Mouse (Mus musculus): Measurements from ENCODE around the gene Pik3c2a. TPM values are rescaled to one million over a fixed set of nuclear protein-coding genes. Genes with fewer than 3 reads are reported as not detected.

Gene Pik3c2a
- total and polyA plus RNA-seq, 3 experiments, result 2.6 to 3.9 TPM; not detected in 1

GRCm38 (mm10) chr7:116301144-116301543 is 142.1 kb downstream of the Pik3c2a start:
- Histone ChIP-seq H3K4me1 (ENCODE audit: control insufficient read depth in 1 of 2, insufficient read depth in 2 of 2, low read length in 2 of 2) (no peaks in the 10 kb centered on the region), H3K27ac (ENCODE audit: control insufficient read depth, low read depth, low read length) (no peak overlapping the region), H3K9me3 (replicated peaks; ENCODE audit: insufficient read depth, low read length) (no peaks in the 10 kb centered on the region), H3K27me3 (ENCODE audit: control insufficient read depth in 1 of 2, insufficient read depth in 2 of 2, low read length in 2 of 2) (no peaks in the 10 kb centered on the region), H3K36me3 (ENCODE audit: control insufficient read depth in 1 of 2, insufficient read depth in 2 of 2, low read length in 2 of 2) (no peaks in the 10 kb centered on the region), H3K4me3 (ENCODE audit: control insufficient read depth in 1 of 2, insufficient read depth in 1 of 2, low read depth in 2 of 2, low read length in 2 of 2) (no peak overlapping the region), H3K79me2 (ENCODE audit: control insufficient read depth, insufficient read depth, low read length, poor library complexity) (no peaks in the 10 kb centered on the region), H3K9ac (ENCODE audit: control insufficient read depth, low read depth, low read length, poor library complexity, severe bottlenecking) (no peak overlapping the region)
- DNase-seq (ENCODE audit: low read depth, low spot score), result no peak
- TF ChIP-seq GATA1 (IDR thresholded peaks at IDR 0.05; ENCODE audit: low read depth, low read length), result no peak
- TF ChIP-seq MAZ (IDR thresholded peaks at IDR 0.05; ENCODE audit: low read depth, low read length), result no peak

GRCm38 (mm10) chr7:116298851-116299250 is 144.4 kb downstream of the Pik3c2a start:
- Histone ChIP-seq H3K4me1 (ENCODE audit: control insufficient read depth in 1 of 2, insufficient read depth in 2 of 2, low read length in 2 of 2) (peaks cover 8 to 14% of the 10 kb centered on the region in 2 experiments), H3K27me3 (ENCODE audit: control insufficient read depth in 1 of 2, insufficient read depth in 2 of 2, low read length in 2 of 2) (no peaks in the 10 kb centered on the region), H3K9me3 (replicated peaks; ENCODE audit: insufficient read depth, low read length) (no peaks in the 10 kb centered on the region), H3K36me3 (ENCODE audit: control insufficient read depth in 1 of 2, insufficient read depth in 2 of 2, low read length in 2 of 2) (peaks cover 0 to 8% of the 10 kb centered on the region in 2 experiments; a peak in 2 of 4 replicates), H3K9ac (ENCODE audit: control insufficient read depth, low read depth, low read length, poor library complexity, severe bottlenecking) (no peak overlapping the region), H3K79me2 (ENCODE audit: control insufficient read depth, insufficient read depth, low read length, poor library complexity) (no peaks in the 10 kb centered on the region), H3K27ac (ENCODE audit: control insufficient read depth, low read depth, low read length) (no peak overlapping the region), H3K4me3 (ENCODE audit: control insufficient read depth in 1 of 2, insufficient read depth in 1 of 2, low read depth in 2 of 2, low read length in 2 of 2) (no peak overlapping the region)
- DNase-seq (ENCODE audit: low read depth, low spot score), result no peak
- TF ChIP-seq TAL1 (IDR thresholded peaks at IDR 0.05; ENCODE audit: low read length) (no peak), BHLHE40 (IDR thresholded peaks at IDR 0.05; ENCODE audit: borderline replicate concordance, low read depth, low read length) (no peak), TCF12 (IDR thresholded peaks at IDR 0.05; ENCODE audit: low read depth, low read length) (no peak), CHD1 (IDR thresholded peaks at IDR 0.05; ENCODE audit: low read depth, low read length) (no peak), SMC3 (IDR thresholded peaks at IDR 0.05; ENCODE audit: low read depth, low read length) (no peak), HCFC1 (IDR thresholded peaks at IDR 0.05; ENCODE audit: low read depth, low read length) (no peak), MEF2A (IDR thresholded peaks at IDR 0.05; ENCODE audit: extremely low read depth, insufficient replicate concordance, low read depth, low read length, poor library complexity, severe bottlenecking) (no peak), MAFK (IDR thresholded peaks at IDR 0.05; ENCODE audit: borderline replicate concordance, low read depth, low read length) (no peak), SIN3A (IDR thresholded peaks at IDR 0.05; ENCODE audit: low read length) (no peak), TBP (IDR thresholded peaks at IDR 0.05; ENCODE audit: low read depth, low read length) (no peak), POLR2AphosphoS2 (IDR thresholded peaks at IDR 0.05; ENCODE audit: low read length) (no peak), ZMIZ1 (IDR thresholded peaks at IDR 0.05; ENCODE audit: low read depth, low read length) (no peak), MAZ (IDR thresholded peaks at IDR 0.05; ENCODE audit: low read depth, low read length) (no peak), CHD2 (IDR thresholded peaks at IDR 0.05; ENCODE audit: low read length) (no peak), GABPA (IDR thresholded peaks at IDR 0.05; ENCODE audit: low read depth, low read length) (no peak), GATA1 (IDR thresholded peaks at IDR 0.05; ENCODE audit: low read depth, low read length) (no peak)
